Mouse (Mus musculus): ENCODE results near the gene Vps37c. TPM values are rescaled to one million over a fixed set of nuclear protein-coding genes. Genes with fewer than 3 reads are reported as not detected.
A peak's percentile ranks its signal among the peaks of the same experiment; 100 is the strongest.

Gene Vps37c
- polyA plus RNA-seq, 1 experiment from 2014 or later = 26.2 TPM

GRCm38 (mm10) chr19:10658406-10658805 lies 30.1 kb upstream of the Vps37c start:
- H3K4me3 ChIP-seq (ENCODE audit: low read depth, low read length) = no peak overlapping the region
- 91% methylated on average over 2 of the region's 2 CpGs for WGBS
- no peaks in the 10 kb centered on the region for H3K36me3 ChIP-seq (replicated peaks; ENCODE audit: control insufficient read depth, insufficient read depth, low read depth, low read length)
- H3K9ac ChIP-seq (replicated peaks; ENCODE audit: low read length) = no peak overlapping the region
- no peak overlapping the region for H3K4me2 ChIP-seq (ENCODE audit: low read depth, low read length)
- no peak overlapping the region for H3K27ac ChIP-seq (replicated peaks; ENCODE audit: low read depth, low read length)
- no peaks in the 10 kb centered on the region for H3K9me3 ChIP-seq (replicated peaks; ENCODE audit: control insufficient read depth, low read length)
- ATAC-seq (replicated peaks; ENCODE audit: insufficient number of reproducible peaks, low FRiP score, low TSS enrichment, low read depth) (no peak), DNase-seq (ENCODE audit: low spot score) (no peak)
- no peaks in the 10 kb centered on the region for H3K4me1 ChIP-seq (ENCODE audit: control insufficient read depth, insufficient read depth, low read length)
- no peaks in the 10 kb centered on the region for H3K27me3 ChIP-seq (ENCODE audit: control insufficient read depth, insufficient read depth, low read length)

- ATAC-seq (replicated peaks; ENCODE audit: insufficient number of reproducible peaks, low FRiP score, low TSS enrichment, low read depth) (no peak), DNase-seq (ENCODE audit: low spot score) (no peak)
- H3K27ac ChIP-seq (replicated peaks; ENCODE audit: low read depth, low read length) = no peak overlapping the region
- H3K36me3 ChIP-seq (replicated peaks; ENCODE audit: control insufficient read depth, insufficient read depth, low read depth, low read length) = no peaks in the 10 kb centered on the region
- no peaks in the 10 kb centered on the region for H3K27me3 ChIP-seq (ENCODE audit: control insufficient read depth, insufficient read depth, low read length)
- no peaks in the 10 kb centered on the region for H3K4me1 ChIP-seq (ENCODE audit: control insufficient read depth, insufficient read depth, low read length)
- no peak overlapping the region for H3K9ac ChIP-seq (replicated peaks; ENCODE audit: low read length)
- no peak overlapping the region for H3K4me3 ChIP-seq (ENCODE audit: low read depth, low read length)
- WGBS = 75% methylated on average over 5 of the region's 5 CpGs
- no peak overlapping the region for H3K4me2 ChIP-seq (ENCODE audit: low read depth, low read length)
- no peaks in the 10 kb centered on the region for H3K9me3 ChIP-seq (replicated peaks; ENCODE audit: control insufficient read depth, low read length)
Measured at GRCm38 (mm10) chr19:10661373-10661772, 27.2 kb upstream of the Vps37c start.

- no peak for ATAC-seq (replicated peaks; ENCODE audit: insufficient number of reproducible peaks, low FRiP score, low TSS enrichment, low read depth)
- Histone ChIP-seq H3K4me3 (ENCODE audit: low read depth, low read length) (no peak overlapping the region), H3K9ac (replicated peaks; ENCODE audit: low read length) (no peak overlapping the region), H3K36me3 (replicated peaks; ENCODE audit: control insufficient read depth, insufficient read depth, low read depth, low read length) (no peaks in the 10 kb centered on the region), H3K27me3 (ENCODE audit: control insufficient read depth, insufficient read depth, low read length) (no peaks in the 10 kb centered on the region), H3K4me2 (ENCODE audit: low read depth, low read length) (no peak overlapping the region), H3K4me1 (ENCODE audit: control insufficient read depth, insufficient read depth, low read length) (no peaks in the 10 kb centered on the region), H3K27ac (replicated peaks; ENCODE audit: low read depth, low read length) (no peak overlapping the region), H3K9me3 (replicated peaks; ENCODE audit: control insufficient read depth, low read length) (no peaks in the 10 kb centered on the region)
- no peak for DNase-seq (ENCODE audit: low spot score)
- 85% methylated on average over 2 of the region's 2 CpGs for WGBS
Measured at GRCm38 (mm10) chr19:10661919-10662318, 26.6 kb upstream of the Vps37c start.

- no peak for ATAC-seq (replicated peaks; ENCODE audit: insufficient number of reproducible peaks, low FRiP score, low TSS enrichment, low read depth)
- no peak overlapping the region for H3K9ac ChIP-seq (replicated peaks; ENCODE audit: low read length)
- H3K9me3 ChIP-seq (replicated peaks; ENCODE audit: control insufficient read depth, low read length) = no peaks in the 10 kb centered on the region
- H3K36me3 ChIP-seq (replicated peaks; ENCODE audit: control insufficient read depth, insufficient read depth, low read depth, low read length) = no peaks in the 10 kb centered on the region
- H3K27me3 ChIP-seq (ENCODE audit: control insufficient read depth, insufficient read depth, low read length) = no peaks in the 10 kb centered on the region
- H3K4me1 ChIP-seq (ENCODE audit: control insufficient read depth, insufficient read depth, low read length) = no peaks in the 10 kb centered on the region
- H3K27ac ChIP-seq (replicated peaks; ENCODE audit: low read depth, low read length) = no peak overlapping the region
- 68% methylated on average over 3 of the region's 3 CpGs for WGBS
- no peak overlapping the region for H3K4me3 ChIP-seq (ENCODE audit: low read depth, low read length)
- H3K4me2 ChIP-seq (ENCODE audit: low read depth, low read length) = no peak overlapping the region
- DNase-seq (ENCODE audit: low spot score) = no peak
Measured at GRCm38 (mm10) chr19:10662665-10663064, 25.9 kb upstream of the Vps37c start.

- Histone ChIP-seq H3K27me3 (ENCODE audit: control insufficient read depth, insufficient read depth, low read length) (no peaks in the 10 kb centered on the region), H3K27ac (replicated peaks; ENCODE audit: low read depth, low read length) (no peak overlapping the region), H3K9me3 (replicated peaks; ENCODE audit: control insufficient read depth, low read length) (no peaks in the 10 kb centered on the region), H3K4me1 (ENCODE audit: control insufficient read depth, insufficient read depth, low read length) (no peaks in the 10 kb centered on the region), H3K4me3 (ENCODE audit: low read depth, low read length) (no peak overlapping the region), H3K9ac (replicated peaks; ENCODE audit: low read length) (no peak overlapping the region), H3K36me3 (replicated peaks; ENCODE audit: control insufficient read depth, insufficient read depth, low read depth, low read length) (no peaks in the 10 kb centered on the region), H3K4me2 (ENCODE audit: low read depth, low read length) (no peak overlapping the region)
- 65% methylated on average over 3 of the region's 3 CpGs for WGBS
- DNase-seq (ENCODE audit: low spot score) (no peak), ATAC-seq (replicated peaks; ENCODE audit: insufficient number of reproducible peaks, low FRiP score, low TSS enrichment, low read depth) (no peak)
Measured at GRCm38 (mm10) chr19:10665093-10665492, 23.4 kb upstream of the Vps37c start.

- WGBS = 15% methylated on average over 2 of the region's 2 CpGs
- ATAC-seq (replicated peaks; ENCODE audit: insufficient number of reproducible peaks, low FRiP score, low TSS enrichment, low read depth) = peak; percentile 71
- no peaks in the 10 kb centered on the region for H3K27me3 ChIP-seq (ENCODE audit: control insufficient read depth, insufficient read depth, low read length)
- no peak overlapping the region for H3K9ac ChIP-seq (replicated peaks; ENCODE audit: low read length)
- H3K27ac ChIP-seq (replicated peaks; ENCODE audit: low read depth, low read length) = no peak overlapping the region
- H3K4me3 ChIP-seq (ENCODE audit: low read depth, low read length) = no peak overlapping the region
- no peaks in the 10 kb centered on the region for H3K36me3 ChIP-seq (replicated peaks; ENCODE audit: control insufficient read depth, insufficient read depth, low read depth, low read length)
- no peak overlapping the region for H3K4me2 ChIP-seq (ENCODE audit: low read depth, low read length)
- peak; percentile 74 for DNase-seq (ENCODE audit: low spot score)
- H3K9me3 ChIP-seq (replicated peaks; ENCODE audit: control insufficient read depth, low read length) = no peaks in the 10 kb centered on the region
- no peaks in the 10 kb centered on the region for H3K4me1 ChIP-seq (ENCODE audit: control insufficient read depth, insufficient read depth, low read length)
Measured at GRCm38 (mm10) chr19:10665499-10665898, 23.0 kb upstream of the Vps37c start.

- ATAC-seq (replicated peaks; ENCODE audit: insufficient number of reproducible peaks, low FRiP score, low TSS enrichment, low read depth) = no peak
- 82% methylated on average over 4 of the region's 4 CpGs for WGBS
Measured at GRCm38 (mm10) chr19:10671319-10671718, 17.2 kb upstream of the Vps37c start.

GRCm38 (mm10) chr19:10671854-10672417 lies 16.6 kb upstream of the Vps37c start:
- WGBS = 71% methylated on average over 9 of the region's 9 CpGs
- DNase-seq (ENCODE audit: low spot score) (no peak), ATAC-seq (replicated peaks; ENCODE audit: insufficient number of reproducible peaks, low FRiP score, low TSS enrichment, low read depth) (no peak)
- Histone ChIP-seq H3K27ac (replicated peaks; ENCODE audit: low read depth, low read length) (no peak overlapping the region), H3K36me3 (replicated peaks; ENCODE audit: control insufficient read depth, insufficient read depth, low read depth, low read length) (no peaks in the 10 kb centered on the region), H3K9me3 (replicated peaks; ENCODE audit: control insufficient read depth, low read length) (no peaks in the 10 kb centered on the region), H3K4me1 (ENCODE audit: control insufficient read depth, insufficient read depth, low read length) (no peaks in the 10 kb centered on the region), H3K27me3 (ENCODE audit: control insufficient read depth, insufficient read depth, low read length) (no peaks in the 10 kb centered on the region), H3K4me2 (ENCODE audit: low read depth, low read length) (no peak overlapping the region), H3K4me3 (ENCODE audit: low read depth, low read length) (no peak overlapping the region), H3K9ac (replicated peaks; ENCODE audit: low read length) (no peak overlapping the region)

More at GRCm38 (mm10) chr19:10671319-10671718, 17.2 kb upstream of the Vps37c start:
- no peaks in the 10 kb centered on the region for H3K27me3 ChIP-seq (ENCODE audit: control insufficient read depth, insufficient read depth, low read length)
- no peak for DNase-seq (ENCODE audit: low spot score)
- H3K27ac ChIP-seq (replicated peaks; ENCODE audit: low read depth, low read length) = no peak overlapping the region
- no peak overlapping the region for H3K4me3 ChIP-seq (ENCODE audit: low read depth, low read length)
- no peak overlapping the region for H3K4me2 ChIP-seq (ENCODE audit: low read depth, low read length)
- no peaks in the 10 kb centered on the region for H3K36me3 ChIP-seq (replicated peaks; ENCODE audit: control insufficient read depth, insufficient read depth, low read depth, low read length)
- no peaks in the 10 kb centered on the region for H3K4me1 ChIP-seq (ENCODE audit: control insufficient read depth, insufficient read depth, low read length)
- H3K9me3 ChIP-seq (replicated peaks; ENCODE audit: control insufficient read depth, low read length) = no peaks in the 10 kb centered on the region
- no peak overlapping the region for H3K9ac ChIP-seq (replicated peaks; ENCODE audit: low read length)
